Mouse (Mus musculus) lung, postnatal 4 days (tissue): ENCODE results near the gene Vti1a.
A peak's percentile ranks its signal among the peaks of the same experiment; 100 is the strongest.

Experiments used
- DNase-seq, 2 experiments: peaks; one replicate each; pipeline ENCODE4 v3.0.0; 2021

Gene Vti1a

GRCm38 (mm10) chr19:55592876-55593691 is 277.0 kb downstream of the Vti1a start:
- peak in 1 of 2 experiments; percentile 41 for DNase-seq

- peak; percentile 69 to 86 for DNase-seq
These were observed 277.8 kb downstream of the Vti1a start for GRCm38 (mm10) chr19:55593729-55594444.

- DNase-seq, result no peak
These were observed 278.4 kb downstream of the Vti1a start for GRCm38 (mm10) chr19:55594451-55594850.

GRCm38 (mm10) chr19:55595945-55596649 is 280.0 kb downstream of the Vti1a start:
- DNase-seq, result no peak

GRCm38 (mm10) chr19:55596804-55597203 is 280.7 kb downstream of the Vti1a start:
- DNase-seq, result peak in 1 of 2 experiments; percentile 50

- no peak for DNase-seq
These were observed 281.2 kb downstream of the Vti1a start for GRCm38 (mm10) chr19:55597296-55597695.

- DNase-seq, result no peak
These were observed 281.9 kb downstream of the Vti1a start for GRCm38 (mm10) chr19:55597951-55598350.

GRCm38 (mm10) chr19:55599124-55599523 is 283.0 kb downstream of the Vti1a start:
- DNase-seq, result no peak

- DNase-seq, result no peak
These were observed 291.6 kb downstream of the Vti1a start for GRCm38 (mm10) chr19:55607725-55608124.

GRCm38 (mm10) chr19:55608858-55609375 is 292.8 kb downstream of the Vti1a start:
- no peak for DNase-seq

GRCm38 (mm10) chr19:55609806-55610205 is 293.7 kb downstream of the Vti1a start:
- no peak for DNase-seq

- no peak for DNase-seq
These were observed 299.6 kb downstream of the Vti1a start for GRCm38 (mm10) chr19:55615743-55616142.

- DNase-seq, result no peak
These were observed 300.2 kb downstream of the Vti1a start for GRCm38 (mm10) chr19:55616276-55616675.

- DNase-seq, result no peak
These were observed 300.8 kb downstream of the Vti1a start for GRCm38 (mm10) chr19:55616937-55617336.

GRCm38 (mm10) chr19:55618546-55618945 is 302.5 kb downstream of the Vti1a start:
- DNase-seq, result no peak

GRCm38 (mm10) chr19:55620411-55621008 is 304.4 kb downstream of the Vti1a start:
- DNase-seq, result no peak

GRCm38 (mm10) chr19:55621011-55621625 is 305.0 kb downstream of the Vti1a start:
- no peak for DNase-seq

- DNase-seq, result no peak
These were observed 306.7 kb downstream of the Vti1a start for GRCm38 (mm10) chr19:55622821-55623220.

GRCm38 (mm10) chr19:55623605-55624004 is 307.5 kb downstream of the Vti1a start:
- DNase-seq, result no peak

GRCm38 (mm10) chr19:55626483-55626882 is 310.4 kb downstream of the Vti1a start:
- no peak for DNase-seq

GRCm38 (mm10) chr19:55626952-55627351 is 310.9 kb downstream of the Vti1a start:
- DNase-seq, result no peak

- no peak for DNase-seq
These were observed 319.4 kb downstream of the Vti1a start for GRCm38 (mm10) chr19:55635488-55635887.
